Mouse (Mus musculus): ENCODE measurements around the gene Npm1. TPM values are rescaled to one million over a fixed set of nuclear protein-coding genes. Genes with fewer than 3 reads are reported as not detected.
A peak's percentile ranks its signal among the peaks of the same experiment; 100 is the strongest.

Npm1 gene
- 375 and 382 TPM in 2 replicates for polyA plus RNA-seq (2015; fragmentation: Nextera tagmentation; extraction: Ambion mirVana)

DNA sequence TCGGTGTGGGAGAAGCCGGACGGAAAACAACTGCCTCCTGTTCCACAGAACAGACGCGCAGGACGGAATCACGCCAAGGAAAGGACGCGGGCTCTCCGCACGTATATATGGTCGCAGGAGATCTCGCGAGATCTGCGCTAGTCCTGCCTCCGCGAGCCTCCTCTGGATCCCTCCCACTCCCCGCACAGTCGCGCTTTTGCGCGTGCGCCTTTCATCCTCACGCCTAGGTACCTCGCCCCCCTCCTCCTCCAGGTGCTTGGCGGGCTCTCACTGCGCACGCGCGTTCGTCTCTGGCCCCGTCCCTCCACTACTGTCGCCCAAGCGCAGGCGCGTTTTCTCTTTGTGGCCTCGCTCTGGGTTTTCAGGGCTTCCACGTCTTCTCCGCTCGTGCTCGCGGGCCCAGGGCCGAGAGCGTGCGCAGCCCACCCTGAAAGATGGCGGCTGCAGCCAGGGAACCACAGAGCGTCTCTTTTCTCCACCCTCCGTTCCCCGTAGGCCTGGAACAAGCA is at the start of gene Npm1:
TSS of gene Npm1 (minus strand) at position 209 of the 509 bp plus-strand sequence.
- no peaks in the 10 kb centered on the region for H3K9me3 ChIP-seq
- H3K4me3 ChIP-seq = peak within 1 kb of the TSS; percentile 72
- H3K4me1 ChIP-seq = peaks cover 20% of the 10 kb centered on the region
- no peaks in the 10 kb centered on the region for H3K27me3 ChIP-seq (replicated peaks)
- peaks cover 4% of the 10 kb centered on the region; the same call in 1 of the 2 replicates for H3K36me3 ChIP-seq (replicated peaks)
- peak within 1 kb of the TSS; percentile 69 for H3K4me2 ChIP-seq
- 4% methylated on average over 49 of the region's 49 CpGs for WGBS
- ATAC-seq (replicated peaks) = peak; percentile 97
- peak within 1 kb of the TSS; percentile 90 for H3K9ac ChIP-seq
- peak within 1 kb of the TSS; percentile 98 for H3K27ac ChIP-seq

DNA sequence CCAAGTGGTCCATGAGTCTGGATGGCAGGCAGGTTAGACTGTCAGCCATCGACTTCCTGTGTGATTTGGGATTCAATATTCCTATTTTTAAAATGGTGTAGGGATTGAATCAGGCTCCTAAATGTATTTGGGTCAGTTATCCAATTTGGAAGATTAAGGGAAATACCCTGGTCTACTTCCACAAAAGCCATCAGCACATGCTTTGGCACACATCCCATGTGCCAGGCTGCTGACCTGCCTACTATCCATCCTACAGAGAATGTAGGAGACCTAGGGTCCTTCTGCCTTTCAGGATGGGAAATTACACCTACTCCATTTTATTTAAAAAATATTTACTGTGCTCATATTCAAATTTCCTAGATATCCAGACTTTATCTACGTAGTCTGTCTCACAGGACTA is 44.4 kb upstream of the Npm1 start:
- H3K9me3 ChIP-seq = no peaks in the 10 kb centered on the region
- no peak overlapping the region for H3K4me2 ChIP-seq
- H3K27me3 ChIP-seq (replicated peaks) = peaks cover 47% of the 10 kb centered on the region
- H3K36me3 ChIP-seq (replicated peaks) = no peaks in the 10 kb centered on the region
- no peak for ATAC-seq (replicated peaks)
- no peak overlapping the region for H3K9ac ChIP-seq
- H3K4me1 ChIP-seq = peaks cover 15% of the 10 kb centered on the region; the same call in 1 of the 2 replicates
- H3K4me3 ChIP-seq = no peak overlapping the region
- 80% methylated on average over 2 of the region's 2 CpGs for WGBS
- no peak overlapping the region for H3K27ac ChIP-seq

DNA sequence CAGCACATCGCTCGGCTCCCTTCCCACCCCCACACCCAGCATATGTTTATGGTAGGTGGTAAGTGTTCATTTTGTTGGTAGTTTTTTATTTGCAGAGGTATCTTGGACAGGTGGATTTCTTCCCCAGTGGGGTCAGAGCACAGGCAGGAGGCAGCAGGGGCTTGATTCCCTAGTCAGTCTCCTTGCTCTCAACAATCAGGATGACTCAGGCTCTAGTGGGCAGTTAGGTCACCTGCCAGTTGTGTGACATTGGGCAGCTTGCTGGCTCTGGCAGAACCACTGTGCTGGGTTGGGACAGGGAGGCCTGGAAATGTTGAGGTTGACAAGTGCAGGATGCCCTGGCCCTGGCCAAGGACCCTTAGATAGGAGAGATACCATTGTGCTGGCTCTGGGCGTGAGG is 42.0 kb upstream of the Npm1 start:
- no peak for ATAC-seq (replicated peaks)
- 17% methylated on average over 3 of the region's 3 CpGs for WGBS
- H3K4me3 ChIP-seq = no peak overlapping the region

DNA sequence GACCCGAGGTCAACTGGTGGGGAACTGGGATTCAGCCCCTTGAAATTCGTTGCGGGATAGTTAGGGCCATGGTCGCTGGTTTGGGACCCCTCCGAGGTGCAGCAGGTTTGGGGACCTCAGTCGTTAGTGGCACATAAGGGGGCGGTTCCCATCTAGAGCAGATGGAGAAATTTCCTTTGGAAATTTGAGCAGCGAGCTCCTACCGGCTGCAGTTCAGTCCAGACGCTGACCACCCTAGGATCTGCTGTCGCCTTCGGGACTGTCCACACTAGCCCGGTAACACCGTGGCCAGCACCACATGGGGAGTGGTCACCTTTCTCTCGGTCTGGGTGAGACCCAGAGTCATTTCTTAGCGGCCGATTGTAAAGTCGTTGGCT is 41.3 kb upstream of the Npm1 start:
- Histone ChIP-seq H3K4me2 (no peak overlapping the region), H3K9ac (no peak overlapping the region), H3K4me3 (peak overlapping the region; percentile 14; the same call in 1 of the 2 replicates), H3K27ac (no peak overlapping the region), H3K36me3 (replicated peaks) (no peaks in the 10 kb centered on the region), H3K27me3 (replicated peaks) (peaks cover 71% of the 10 kb centered on the region), H3K9me3 (no peaks in the 10 kb centered on the region), H3K4me1 (peaks cover 30% of the 10 kb centered on the region)
- ATAC-seq (replicated peaks) = no peak
- WGBS = 1% methylated on average over 18 of the region's 18 CpGs

More for the DNA sequence above, 42.0 kb upstream of the Npm1 start:
- H3K36me3 ChIP-seq (replicated peaks) = no peaks in the 10 kb centered on the region
- peaks cover 67% of the 10 kb centered on the region for H3K27me3 ChIP-seq (replicated peaks)
- H3K9ac ChIP-seq = no peak overlapping the region
- H3K9me3 ChIP-seq = no peaks in the 10 kb centered on the region
- H3K27ac ChIP-seq = no peak overlapping the region
- H3K4me2 ChIP-seq = no peak overlapping the region
- H3K4me1 ChIP-seq = peaks cover 30% of the 10 kb centered on the region

DNA sequence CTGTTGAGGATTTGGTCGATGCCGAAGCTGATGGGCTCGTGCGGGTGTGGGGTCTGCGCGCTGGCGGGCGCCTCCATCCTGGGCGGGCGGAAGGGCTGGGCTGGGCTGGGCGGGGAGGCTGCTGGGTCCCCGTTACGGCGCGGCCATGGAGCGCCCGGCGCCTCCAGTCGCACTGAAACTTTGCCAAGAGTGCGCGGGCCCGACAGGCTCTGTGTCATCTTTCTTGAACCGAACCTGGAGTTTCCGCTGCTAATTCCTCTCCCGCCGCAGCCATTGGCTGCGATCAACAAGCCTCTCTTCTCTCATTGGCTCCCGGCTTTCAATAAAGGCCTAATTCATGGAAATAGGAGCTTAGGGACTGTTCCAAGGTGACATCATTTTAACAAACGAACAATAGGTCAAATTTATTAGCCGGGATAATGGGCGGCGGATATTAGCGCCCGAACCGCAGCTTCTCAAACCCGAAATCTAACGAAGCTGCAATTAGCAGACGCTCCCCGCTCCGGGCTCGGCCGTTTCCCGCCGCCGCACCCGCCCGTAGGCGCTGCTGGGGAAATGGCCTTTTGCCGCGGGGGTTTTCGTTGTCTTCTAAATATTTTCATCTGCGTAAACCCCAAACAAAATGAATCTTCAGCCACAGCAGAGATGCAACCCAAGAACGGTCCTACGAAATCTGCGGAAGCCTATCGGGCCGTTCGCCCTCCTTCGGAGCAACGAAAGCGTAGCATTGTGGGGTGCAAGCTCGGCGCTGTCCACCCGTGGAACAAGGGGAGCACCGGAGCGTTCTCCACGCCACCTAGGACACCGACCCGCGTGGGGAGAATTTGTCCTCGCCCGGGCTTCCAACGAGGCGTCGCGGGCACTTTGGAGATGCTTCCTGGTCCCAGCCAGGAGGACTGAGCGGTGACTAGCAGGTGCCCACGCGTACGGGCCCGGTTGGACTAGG is 40.6 kb upstream of the Npm1 start, which contains the start of gene Tlx3:
TSS of gene Tlx3 (minus strand) at position 207 of the 946 bp plus-strand sequence.
- H3K36me3 ChIP-seq (replicated peaks) = no peaks in the 10 kb centered on the region
- H3K9me3 ChIP-seq = no peaks in the 10 kb centered on the region
- peak within 1 kb of the TSS; percentile 14 for H3K4me3 ChIP-seq
- whole genome bisulfite sequencing = under 1% methylated on average over 74 of the region's 81 CpGs
- ATAC-seq (replicated peaks) = peak; percentile 24; the same call in 1 of the 2 replicates
- H3K4me2 ChIP-seq = peak within 1 kb of the TSS; percentile 31
- no peak within 1 kb of the TSS for H3K27ac ChIP-seq
- H3K9ac ChIP-seq = no peak within 1 kb of the TSS
- peaks cover 76% of the 10 kb centered on the region for H3K27me3 ChIP-seq (replicated peaks)
- peaks cover 30% of the 10 kb centered on the region for H3K4me1 ChIP-seq

DNA sequence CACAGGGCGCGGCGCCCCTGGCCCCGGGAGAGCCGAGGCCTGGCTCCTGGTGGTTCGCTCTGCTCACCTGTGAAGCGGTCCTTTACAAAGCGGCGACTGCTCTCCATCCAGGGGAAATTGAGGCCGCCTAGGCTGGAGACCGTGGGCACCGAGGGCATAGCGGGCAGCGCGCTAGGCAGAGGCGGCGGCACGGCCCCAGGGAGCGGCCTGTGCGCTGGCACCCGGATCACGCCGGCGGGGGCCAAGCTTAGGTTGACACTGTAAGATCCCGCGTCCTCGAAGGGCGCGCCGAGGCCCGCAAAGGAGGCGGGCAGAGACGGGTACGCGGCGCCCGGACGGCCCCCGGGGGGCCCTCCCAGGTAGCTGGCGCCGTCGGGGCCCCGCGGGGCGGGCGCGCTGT is 40.0 kb upstream of the Npm1 start:
- under 1% methylated on average over 47 of the region's 47 CpGs for WGBS
- Histone ChIP-seq H3K9me3 (no peaks in the 10 kb centered on the region), H3K4me3 (peak overlapping the region; percentile 14), H3K36me3 (replicated peaks) (no peaks in the 10 kb centered on the region), H3K27ac (no peak overlapping the region), H3K4me2 (peak overlapping the region; percentile 31), H3K27me3 (replicated peaks) (peaks cover 80% of the 10 kb centered on the region), H3K4me1 (peaks cover 30% of the 10 kb centered on the region), H3K9ac (no peak overlapping the region)
- ATAC-seq (replicated peaks) = peak; percentile 22; the same call in 1 of the 2 replicates

DNA sequence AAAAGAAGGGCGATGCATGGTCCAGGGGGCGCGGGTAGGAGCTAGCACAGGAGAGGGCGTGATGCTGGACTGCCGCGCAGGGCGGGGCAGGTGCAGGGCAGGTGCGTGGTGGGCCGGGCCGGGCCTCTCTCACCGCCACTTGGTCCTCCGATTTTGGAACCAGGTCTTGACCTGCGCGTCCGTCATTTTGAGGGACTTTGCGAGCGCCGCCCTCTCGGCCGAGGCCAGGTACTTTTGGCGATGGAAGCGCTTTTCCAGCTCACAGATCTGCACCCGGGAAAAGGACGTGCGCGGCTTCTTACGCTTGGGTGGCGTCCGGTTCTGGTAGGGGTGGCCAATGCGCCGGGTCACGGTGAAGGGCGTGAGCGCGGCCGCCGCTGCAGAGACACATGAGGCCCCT is 39.3 kb upstream of the Npm1 start:
- H3K9me3 ChIP-seq = no peaks in the 10 kb centered on the region
- no peaks in the 10 kb centered on the region for H3K36me3 ChIP-seq (replicated peaks)
- no peak for ATAC-seq (replicated peaks)
- no peak overlapping the region for H3K4me2 ChIP-seq
- H3K9ac ChIP-seq = no peak overlapping the region
- H3K4me1 ChIP-seq = peaks cover 30% of the 10 kb centered on the region
- 1% methylated on average over 37 of the region's 37 CpGs for WGBS
- H3K4me3 ChIP-seq = no peak overlapping the region; the same call in 1 of the 2 replicates
- H3K27ac ChIP-seq = no peak overlapping the region
- H3K27me3 ChIP-seq (replicated peaks) = peaks cover 80% of the 10 kb centered on the region

DNA sequence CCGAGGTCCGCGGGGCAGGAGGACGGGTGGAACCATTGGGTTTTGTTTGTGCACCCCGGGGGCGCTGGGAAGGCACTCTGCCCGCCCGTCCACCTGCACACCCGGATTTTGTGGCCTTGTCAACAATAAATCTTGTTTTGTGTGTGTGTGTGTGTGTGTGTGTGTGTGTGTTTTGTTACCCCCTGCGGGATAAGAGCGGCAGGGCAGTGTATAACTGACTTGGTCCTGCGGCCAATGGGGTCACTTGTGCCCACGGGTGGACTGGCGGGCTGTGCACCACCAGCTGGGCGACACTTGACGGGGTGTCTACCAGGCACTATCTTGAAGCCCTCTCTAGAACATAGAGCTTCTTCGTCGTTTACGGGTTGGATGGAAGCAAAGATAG is 38.6 kb upstream of the Npm1 start:
- no peaks in the 10 kb centered on the region for H3K9me3 ChIP-seq
- H3K9ac ChIP-seq = no peak overlapping the region
- peaks cover 30% of the 10 kb centered on the region for H3K4me1 ChIP-seq
- peaks cover 80% of the 10 kb centered on the region for H3K27me3 ChIP-seq (replicated peaks)
- no peaks in the 10 kb centered on the region for H3K36me3 ChIP-seq (replicated peaks)
- H3K27ac ChIP-seq = no peak overlapping the region
- peak overlapping the region; percentile 41 for H3K4me2 ChIP-seq
- peak overlapping the region; percentile 23 for H3K4me3 ChIP-seq
- ATAC-seq (replicated peaks) = no peak
- 2% methylated on average over 19 of the region's 19 CpGs for WGBS

DNA sequence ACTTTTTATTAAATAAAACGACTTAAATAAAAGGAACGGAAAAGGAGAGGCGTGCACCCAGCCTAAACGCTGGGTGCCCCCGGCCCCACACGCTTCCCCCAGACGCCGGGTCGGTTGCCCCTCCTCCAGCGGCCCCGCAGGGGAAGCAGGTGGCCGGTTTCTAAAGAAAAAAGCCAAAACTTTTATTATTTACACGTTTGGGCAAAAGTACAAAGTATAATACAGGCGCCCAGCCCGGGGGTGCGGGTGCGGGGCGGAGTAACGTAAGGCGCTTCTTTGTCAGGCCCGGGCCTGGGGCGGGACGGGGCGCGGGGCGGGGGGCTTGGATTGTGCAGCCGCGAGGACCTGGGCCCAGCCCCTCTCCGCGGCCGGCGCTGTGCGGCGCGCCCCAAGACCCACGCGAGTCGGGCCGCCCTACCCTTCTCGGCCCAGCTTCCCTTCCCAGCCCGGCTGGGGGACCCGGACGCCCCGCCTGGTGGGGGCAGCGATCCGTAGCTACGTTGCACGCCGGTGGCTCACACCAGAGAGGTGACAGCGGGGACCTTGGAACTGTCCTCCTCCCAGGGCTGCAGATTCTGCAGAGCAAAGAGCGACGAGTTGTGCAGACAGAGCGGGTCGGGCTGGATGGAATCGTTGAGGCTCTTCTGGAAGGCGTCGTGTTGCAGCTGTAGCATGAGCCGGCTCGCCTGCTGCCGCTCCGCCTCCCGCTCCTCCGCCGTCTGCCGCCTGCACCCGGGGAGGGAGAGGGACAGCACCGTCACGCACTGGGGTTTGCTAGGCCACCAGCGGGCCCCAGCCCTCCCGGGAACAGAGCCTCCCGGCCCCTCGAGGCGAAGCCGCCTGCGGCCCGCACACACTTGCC is 38.0 kb upstream of the Npm1 start:
- Histone ChIP-seq H3K27ac (no peak overlapping the region), H3K27me3 (replicated peaks) (peaks cover 80% of the 10 kb centered on the region), H3K4me3 (peak overlapping the region; percentile 23), H3K9ac (no peak overlapping the region), H3K4me1 (peaks cover 30% of the 10 kb centered on the region), H3K36me3 (replicated peaks) (no peaks in the 10 kb centered on the region), H3K9me3 (no peaks in the 10 kb centered on the region), H3K4me2 (peak overlapping the region; percentile 41)
- WGBS = under 1% methylated on average over 75 of the region's 76 CpGs
- ATAC-seq (replicated peaks) = peak; percentile 55; the same call in 1 of the 2 replicates

DNA sequence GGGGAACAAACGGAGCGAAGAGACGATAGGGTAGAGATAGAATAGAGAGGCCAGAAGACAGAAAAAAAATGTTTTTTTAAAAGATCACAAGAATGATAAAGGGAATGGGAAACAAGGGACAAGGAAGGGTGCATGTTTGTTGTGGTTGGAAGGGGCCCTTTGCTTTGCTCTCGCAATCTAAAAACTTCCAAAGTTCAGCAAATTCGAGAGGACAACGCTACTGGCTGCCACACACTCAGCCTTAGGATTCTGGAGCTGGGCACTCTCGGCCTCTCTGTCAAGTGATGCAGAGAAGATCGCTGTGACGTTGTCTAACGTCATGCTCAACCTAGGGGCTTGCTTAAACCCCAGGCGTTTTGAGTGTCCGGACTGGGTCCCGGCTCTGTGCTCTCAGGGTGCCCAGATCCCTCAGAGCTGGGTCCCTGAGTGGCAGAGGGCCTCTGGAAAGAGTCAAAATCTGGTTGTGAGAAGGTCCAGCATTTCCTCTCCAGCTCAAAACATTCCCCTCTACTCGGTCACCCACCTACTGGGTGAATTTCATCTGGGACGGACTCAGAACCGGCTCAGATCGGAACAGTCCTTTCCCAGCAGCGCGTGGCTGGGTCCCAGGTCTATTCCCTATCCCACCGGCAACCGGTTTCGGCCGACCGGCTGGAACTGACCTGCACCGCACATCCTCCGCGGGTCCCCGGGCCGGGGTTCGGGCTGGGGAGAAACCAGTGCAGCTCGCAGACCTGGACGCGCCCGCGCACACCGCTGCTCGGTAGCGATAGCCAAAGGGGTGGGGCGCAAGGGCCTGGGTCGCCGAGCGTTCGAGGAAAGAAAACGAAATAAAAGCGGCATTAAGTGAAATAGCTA is 37.1 kb upstream of the Npm1 start:
- WGBS = under 1% methylated on average over 45 of the region's 45 CpGs
- H3K4me2 ChIP-seq = peak overlapping the region; percentile 41
- peak overlapping the region; percentile 23 for H3K4me3 ChIP-seq
- no peak overlapping the region for H3K27ac ChIP-seq
- no peak for ATAC-seq (replicated peaks)
- peaks cover 80% of the 10 kb centered on the region for H3K27me3 ChIP-seq (replicated peaks)
- H3K9me3 ChIP-seq = no peaks in the 10 kb centered on the region
- no peak overlapping the region for H3K9ac ChIP-seq
- H3K36me3 ChIP-seq (replicated peaks) = no peaks in the 10 kb centered on the region
- peaks cover 30% of the 10 kb centered on the region for H3K4me1 ChIP-seq

DNA sequence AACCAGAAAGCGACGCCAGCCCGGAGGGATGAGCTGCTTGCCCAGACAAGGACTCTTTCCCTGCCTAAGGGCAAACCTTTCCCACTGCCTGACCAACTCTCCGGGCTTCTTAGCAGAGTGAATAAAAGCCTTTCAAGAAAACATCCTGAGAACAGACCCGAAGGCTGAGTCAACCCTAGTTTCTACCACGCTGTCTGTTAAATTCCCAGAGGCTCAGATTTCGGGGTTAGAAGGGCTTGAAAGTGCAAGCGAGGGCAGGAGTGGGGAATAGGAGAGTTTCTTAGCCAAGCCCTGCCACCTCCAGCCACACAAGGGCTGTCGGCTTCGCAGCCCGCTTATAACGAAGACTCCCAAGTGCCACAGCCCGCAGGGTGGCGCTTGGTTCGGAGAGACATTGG is 36.1 kb upstream of the Npm1 start:
- Histone ChIP-seq H3K4me1 (peaks cover 30% of the 10 kb centered on the region), H3K27me3 (replicated peaks) (peaks cover 82% of the 10 kb centered on the region), H3K9me3 (no peaks in the 10 kb centered on the region), H3K36me3 (replicated peaks) (no peaks in the 10 kb centered on the region), H3K27ac (no peak overlapping the region), H3K9ac (no peak overlapping the region), H3K4me2 (no peak overlapping the region), H3K4me3 (no peak overlapping the region)
- 3% methylated on average over 15 of the region's 15 CpGs for WGBS
- no peak for ATAC-seq (replicated peaks)

Data from midbrain, embryonic 15.5 days (tissue).